Mouse (Mus musculus) erythroblast, embryonic 14.5 days (primary cell): ENCODE data around the gene Syt13. TPM values are rescaled to one million over a fixed set of nuclear protein-coding genes. Genes with fewer than 3 reads are reported as not detected.

Experiments used
- H3K27me3 ChIP-seq: 2 replicates; pipeline ENCODE4 v1.6.1; 2012; ENCODE audit warnings: inconsistent platforms; ENCODE audit not compliant: control insufficient read depth
- H3K36me3 ChIP-seq: 2 replicates; pipeline ENCODE4 v1.6.1; 2012; ENCODE audit warnings: mild to moderate bottlenecking, inconsistent platforms; ENCODE audit not compliant: control insufficient read depth
- H3K4me1 ChIP-seq: 2 replicates; pipeline ENCODE4 v1.6.1; 2012; ENCODE audit warnings: inconsistent platforms; ENCODE audit not compliant: control insufficient read depth
- H3K4me3 ChIP-seq: replicated peaks from 2 replicates; pipeline ENCODE3; 2012; ENCODE audit warnings: moderate library complexity, mild to moderate bottlenecking, inconsistent platforms
- H3K9me3 ChIP-seq: 2 replicates; pipeline ENCODE4 v1.6.1; 2012; ENCODE audit warnings: low read length, inconsistent platforms, mixed read lengths; ENCODE audit not compliant: control insufficient read depth
- GATA1 ChIP-seq: IDR thresholded peaks from 2 replicates; pipeline ENCODE4 v1.6.1; 2012; ENCODE audit warnings: low read length, inconsistent platforms, mixed read lengths
- TAL1 ChIP-seq: IDR thresholded peaks from 3 replicates; pipeline ENCODE4 v1.6.1; 2012; ENCODE audit warnings: low read length, inconsistent platforms, mixed read lengths
- polyA plus RNA-seq: library from polyadenylated mRNA; stranded (reverse); fragments of >175 nt; gene quantifications from 2 replicates; pipeline ENCODE4 v1.2.3, GENCODE M21; 2012

Gene Syt13
- polyA plus RNA-seq, 1 experiment, result not detected

GRCm38 (mm10) chr2:92938827-92939226, 23.9 kb downstream of the Syt13 start:
- no peaks in the 10 kb centered on the region for H3K36me3 ChIP-seq
- no peaks in the 10 kb centered on the region for H3K9me3 ChIP-seq
- no peaks in the 10 kb centered on the region for H3K27me3 ChIP-seq
- H3K4me1 ChIP-seq, result no peaks in the 10 kb centered on the region
- H3K4me3 ChIP-seq, result no peak overlapping the region
- TF ChIP-seq GATA1, result no peak

GRCm38 (mm10) chr2:92940963-92941362, 26.1 kb downstream of the Syt13 start:
- Histone ChIP-seq H3K9me3 (no peaks in the 10 kb centered on the region), H3K27me3 (no peaks in the 10 kb centered on the region), H3K36me3 (no peaks in the 10 kb centered on the region), H3K4me1 (no peaks in the 10 kb centered on the region), H3K4me3 (no peak overlapping the region)
- TF ChIP-seq GATA1, result no peak
- TF ChIP-seq TAL1, result no peak

GRCm38 (mm10) chr2:92941463-92941862, 26.6 kb downstream of the Syt13 start:
- no peaks in the 10 kb centered on the region for H3K4me1 ChIP-seq
- H3K4me3 ChIP-seq, result no peak overlapping the region
- H3K27me3 ChIP-seq, result no peaks in the 10 kb centered on the region
- H3K9me3 ChIP-seq, result no peaks in the 10 kb centered on the region
- H3K36me3 ChIP-seq, result no peaks in the 10 kb centered on the region
- TF ChIP-seq TAL1 (no peak), GATA1 (no peak)

- Histone ChIP-seq H3K36me3 (no peaks in the 10 kb centered on the region), H3K27me3 (peaks cover 7% of the 10 kb centered on the region), H3K4me1 (no peaks in the 10 kb centered on the region; the same call in 1 of the 2 replicates), H3K9me3 (no peaks in the 10 kb centered on the region), H3K4me3 (no peak overlapping the region)
- no peak for TF ChIP-seq GATA1
- no peak for TF ChIP-seq TAL1
Measured at GRCm38 (mm10) chr2:92943406-92943805, 28.5 kb downstream of the Syt13 start.

GRCm38 (mm10) chr2:92944356-92944755, 29.5 kb downstream of the Syt13 start:
- Histone ChIP-seq H3K4me3 (no peak overlapping the region), H3K27me3 (peaks cover 7% of the 10 kb centered on the region), H3K4me1 (no peaks in the 10 kb centered on the region; the same call in 1 of the 2 replicates), H3K36me3 (no peaks in the 10 kb centered on the region), H3K9me3 (no peaks in the 10 kb centered on the region)
- no peak for TF ChIP-seq GATA1
- no peak for TF ChIP-seq TAL1

- H3K27me3 ChIP-seq, result peaks cover 7% of the 10 kb centered on the region
- no peak overlapping the region for H3K4me3 ChIP-seq
- H3K4me1 ChIP-seq, result no peaks in the 10 kb centered on the region; the same call in 1 of the 2 replicates
- TF ChIP-seq GATA1 (no peak), TAL1 (no peak)
- no peaks in the 10 kb centered on the region for H3K9me3 ChIP-seq
- no peaks in the 10 kb centered on the region for H3K36me3 ChIP-seq
Measured at GRCm38 (mm10) chr2:92945125-92945746, 30.3 kb downstream of the Syt13 start.

GRCm38 (mm10) chr2:92945824-92946598, 31.1 kb downstream of the Syt13 start:
- TF ChIP-seq TAL1 (no peak), GATA1 (no peak)
- Histone ChIP-seq H3K36me3 (no peaks in the 10 kb centered on the region), H3K4me1 (no peaks in the 10 kb centered on the region; the same call in 1 of the 2 replicates), H3K9me3 (no peaks in the 10 kb centered on the region), H3K27me3 (peaks cover 7% of the 10 kb centered on the region), H3K4me3 (no peak overlapping the region)

GRCm38 (mm10) chr2:92947981-92948698, 33.2 kb downstream of the Syt13 start:
- no peaks in the 10 kb centered on the region for H3K36me3 ChIP-seq
- no peaks in the 10 kb centered on the region; the same call in 1 of the 2 replicates for H3K4me1 ChIP-seq
- H3K4me3 ChIP-seq, result no peak overlapping the region
- no peak for TF ChIP-seq TAL1
- no peak for TF ChIP-seq GATA1
- H3K27me3 ChIP-seq, result peaks cover 7% of the 10 kb centered on the region
- no peaks in the 10 kb centered on the region for H3K9me3 ChIP-seq

GRCm38 (mm10) chr2:92948699-92949300, 33.9 kb downstream of the Syt13 start:
- Histone ChIP-seq H3K36me3 (no peaks in the 10 kb centered on the region), H3K4me3 (no peak overlapping the region), H3K27me3 (peaks cover 7% of the 10 kb centered on the region), H3K9me3 (no peaks in the 10 kb centered on the region), H3K4me1 (no peaks in the 10 kb centered on the region; the same call in 1 of the 2 replicates)
- no peak for TF ChIP-seq TAL1
